Mouse (Mus musculus): ENCODE results near the gene Scp2d1.
"Not testable (repeated sequence)": the region's sequence is repeated elsewhere in the genome, so short reads cannot be mapped to it uniquely, and the experiment has no call there.

Scp2d1 gene

DNA sequence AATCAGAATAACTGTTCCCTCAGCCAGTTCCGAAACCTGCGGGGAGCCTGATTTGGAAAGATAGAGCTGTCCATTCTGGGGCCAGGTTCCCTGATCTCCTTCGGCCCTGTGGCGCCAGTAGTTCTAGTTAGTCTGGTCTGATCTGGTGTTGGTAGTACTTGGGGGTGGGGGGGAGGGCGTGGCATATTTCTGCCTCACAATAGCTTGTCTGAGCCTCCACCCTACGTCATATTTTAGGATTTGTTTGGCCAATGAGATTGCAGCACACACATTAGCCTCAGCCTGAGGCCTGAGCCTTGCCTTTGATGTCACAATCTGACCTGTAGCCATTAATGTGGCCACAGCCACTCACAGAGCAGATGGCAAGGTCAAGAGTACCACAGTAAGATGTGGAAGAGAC lies at the start of gene Scp2d1:
Gene Scp2d1 (plus strand): TSS at position 301 of the 400 bp plus-strand sequence.
- DNase-seq (ENCODE audit: low spot score in 2 of 2) = not testable (repeated sequence)

GRCm38 (mm10) chr2:144774636-144775160 lies 48.8 kb upstream of the Scp2d1 start:
- DNase-seq (ENCODE audit: low spot score in 2 of 2) = no peak

DNA sequence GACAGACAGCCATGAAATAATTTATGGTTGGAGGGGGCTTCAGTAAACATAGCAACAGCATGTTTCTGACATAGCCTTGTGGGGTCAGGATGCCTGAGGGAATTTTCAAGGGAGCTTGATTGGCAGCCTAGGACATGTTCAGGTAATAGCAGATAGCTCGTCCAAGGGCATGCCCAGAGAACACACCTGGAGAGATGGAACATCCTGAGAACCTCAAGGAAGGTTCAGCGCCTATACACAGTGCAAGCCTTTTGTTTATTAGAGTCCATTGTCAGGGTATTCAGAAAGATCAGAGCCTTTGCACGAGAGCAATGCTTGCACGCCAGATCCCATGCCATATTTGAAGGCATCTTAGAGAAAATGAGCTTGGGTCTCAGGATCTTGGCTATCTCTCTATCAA lies 47.8 kb upstream of the Scp2d1 start:
- no peak for DNase-seq (ENCODE audit: low spot score in 2 of 2)

DNA sequence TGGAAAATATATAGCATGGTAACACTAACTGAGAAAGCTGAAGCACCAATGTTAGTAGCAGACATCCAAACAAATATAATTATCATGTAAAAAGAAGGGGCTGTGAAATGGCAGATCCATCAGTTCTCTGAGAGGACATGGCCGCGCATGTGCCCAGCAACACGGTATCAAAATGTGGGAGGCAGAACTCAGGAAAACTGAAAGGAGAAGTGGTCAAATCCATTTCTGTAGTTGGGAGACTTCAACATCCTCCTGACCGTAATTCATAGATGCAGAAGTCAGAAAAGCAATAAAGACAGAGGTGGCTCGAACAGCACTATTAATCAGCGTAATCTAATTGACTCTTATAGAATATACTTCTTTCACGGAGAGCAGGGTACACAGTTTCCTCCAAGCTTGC lies 44.2 kb upstream of the Scp2d1 start:
- DNase-seq (ENCODE audit: low spot score in 2 of 2) = no peak

GRCm38 (mm10) chr2:144780731-144781130 lies 42.7 kb upstream of the Scp2d1 start:
- no peak for DNase-seq (ENCODE audit: low spot score in 2 of 2)

DNA sequence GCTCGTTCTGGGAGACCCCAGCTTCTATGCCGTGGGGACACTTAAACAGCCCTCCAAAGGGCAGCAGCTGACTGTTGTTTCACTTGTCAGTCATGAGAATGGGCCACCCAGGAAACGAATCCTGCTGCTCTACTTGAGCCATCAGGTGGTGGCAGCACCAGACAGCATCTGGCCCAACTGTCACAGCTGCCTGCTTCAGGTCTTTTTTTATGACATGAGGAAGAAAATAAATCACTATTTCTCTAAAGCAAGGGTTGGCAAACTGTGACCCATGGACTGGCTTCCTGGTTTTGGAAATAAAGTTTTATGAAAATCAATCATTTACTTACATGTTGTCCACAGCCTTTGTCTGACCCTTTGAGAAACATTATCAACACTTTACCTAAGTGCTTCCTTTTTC lies 41.6 kb upstream of the Scp2d1 start:
- no peak for DNase-seq (ENCODE audit: low spot score in 2 of 2)

DNA sequence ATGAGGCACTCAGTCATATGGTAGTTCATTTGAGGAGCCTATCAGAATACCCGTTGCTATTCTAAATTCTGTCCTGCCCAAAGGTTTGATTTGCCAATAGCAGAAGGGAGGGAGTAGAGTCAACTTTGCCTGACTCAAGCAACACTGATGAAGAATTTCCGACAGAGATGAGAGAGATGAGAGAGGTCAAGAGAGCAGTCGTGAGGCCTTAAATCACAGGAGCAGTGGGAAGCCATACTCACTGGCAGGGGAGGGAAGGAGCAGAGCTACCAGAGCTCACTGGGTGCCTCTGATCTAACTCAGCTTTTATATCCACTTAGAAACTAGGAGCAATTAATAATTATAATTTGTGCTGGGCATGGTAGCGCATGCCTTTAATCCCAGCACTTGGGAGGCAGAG lies 41.0 kb upstream of the Scp2d1 start:
- DNase-seq (ENCODE audit: low spot score in 2 of 2) = no peak

DNA sequence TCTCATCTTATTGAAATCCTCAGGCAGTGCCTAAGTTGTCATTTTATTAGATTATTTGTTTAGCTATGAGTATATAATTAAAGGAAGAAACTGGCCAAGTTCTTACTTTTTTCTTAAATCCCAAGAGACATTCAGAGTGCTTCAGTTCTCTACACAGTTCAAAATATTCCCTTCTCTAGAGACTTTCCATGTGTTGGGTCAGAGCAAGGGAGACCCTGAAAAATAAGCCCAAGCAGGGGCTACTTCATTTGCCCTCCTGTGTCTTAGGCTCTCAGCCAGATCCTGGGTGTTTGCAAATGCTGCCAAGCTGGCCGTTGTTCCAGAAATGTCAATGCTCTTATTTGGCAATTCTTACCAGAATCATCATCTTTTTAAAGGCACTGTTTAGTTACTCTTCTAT lies 40.3 kb upstream of the Scp2d1 start:
- no peak for DNase-seq (ENCODE audit: low spot score in 2 of 2)

DNA sequence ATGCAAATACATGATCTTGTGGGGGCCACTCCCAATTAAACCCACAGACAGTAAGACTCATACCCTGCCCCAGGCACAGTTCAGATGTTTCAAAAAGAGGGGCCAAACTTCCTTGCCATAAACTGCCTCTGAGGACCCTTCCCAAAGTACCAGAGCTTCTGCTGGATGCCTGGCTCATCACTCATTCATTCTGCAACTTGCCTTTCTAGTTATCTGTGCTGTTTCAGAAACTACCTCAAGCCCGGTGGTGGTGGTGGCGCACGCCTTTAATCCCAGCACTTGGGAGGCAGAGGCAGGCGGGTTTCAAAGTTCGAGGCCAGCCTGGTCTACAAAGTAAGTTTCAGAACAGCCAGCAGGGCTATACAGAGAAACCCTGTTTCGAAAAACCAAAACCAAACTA lies 39.6 kb upstream of the Scp2d1 start:
- no peak for DNase-seq (ENCODE audit: low spot score in 2 of 2)

DNA sequence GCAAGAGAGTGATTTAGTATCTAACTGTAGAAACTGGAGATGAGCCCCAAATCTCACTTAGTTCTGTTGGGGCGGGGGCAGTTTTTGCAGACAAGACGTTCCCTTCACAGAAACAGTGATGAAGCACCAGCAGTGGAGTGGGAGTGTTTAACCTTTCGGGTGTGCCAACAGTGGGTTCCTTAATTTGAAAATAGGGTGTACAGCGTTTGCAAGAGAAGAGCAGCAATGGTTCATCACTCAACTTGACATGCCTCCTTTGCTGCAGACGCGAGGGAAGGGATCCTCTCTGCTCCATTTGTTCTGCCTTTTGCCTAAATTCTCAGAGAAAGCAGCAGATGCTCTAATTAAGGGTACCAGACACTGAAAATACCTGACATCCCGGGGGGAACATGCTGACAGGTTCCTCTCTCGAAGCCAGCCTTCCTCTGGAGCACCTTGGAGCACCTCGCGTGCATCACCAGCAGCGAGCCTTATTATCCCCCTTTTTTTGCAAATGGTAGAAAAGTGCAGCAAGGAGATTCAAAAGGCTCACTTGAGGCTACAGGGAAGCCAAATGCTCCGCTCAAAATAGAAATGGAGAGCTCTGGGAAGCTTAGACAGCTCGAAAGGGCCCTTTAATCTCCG lies 31.7 kb upstream of the Scp2d1 start:
- DNase-seq (ENCODE audit: low spot score in 2 of 2) = peak; percentile 51

DNA sequence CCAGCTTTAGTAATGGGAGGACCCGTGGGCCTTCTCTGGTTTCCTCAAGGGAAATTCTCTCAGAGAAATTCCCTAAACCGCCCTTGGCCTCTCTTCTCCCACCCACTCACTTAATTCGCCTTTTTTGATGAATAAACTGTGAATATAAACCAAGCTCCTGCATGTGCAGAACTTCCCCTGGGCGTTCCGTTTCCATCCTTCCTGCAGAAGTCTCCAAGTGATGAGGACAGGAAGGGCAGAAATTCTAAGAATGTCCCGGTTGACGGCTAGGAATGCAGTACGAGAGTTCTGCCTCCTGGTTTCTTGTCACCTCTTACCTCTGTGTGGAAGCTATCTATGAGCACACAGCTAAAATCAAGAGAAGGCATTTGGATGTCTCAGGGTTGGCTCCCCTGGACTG lies 25.9 kb upstream of the Scp2d1 start:
- DNase-seq (ENCODE audit: low spot score in 2 of 2) = no peak

- DNase-seq (ENCODE audit: low spot score in 2 of 2) = no peak
Measured at GRCm38 (mm10) chr2:144807766-144808754, 15.4 kb upstream of the Scp2d1 start.

GRCm38 (mm10) chr2:144828457-144828985 lies 5.1 kb downstream of the Scp2d1 start:
- no peak for DNase-seq (ENCODE audit: low spot score in 2 of 2)

- no peak for DNase-seq (ENCODE audit: low spot score in 2 of 2)
Measured at GRCm38 (mm10) chr2:144836667-144837311, 13.3 kb downstream of the Scp2d1 start.

DNA sequence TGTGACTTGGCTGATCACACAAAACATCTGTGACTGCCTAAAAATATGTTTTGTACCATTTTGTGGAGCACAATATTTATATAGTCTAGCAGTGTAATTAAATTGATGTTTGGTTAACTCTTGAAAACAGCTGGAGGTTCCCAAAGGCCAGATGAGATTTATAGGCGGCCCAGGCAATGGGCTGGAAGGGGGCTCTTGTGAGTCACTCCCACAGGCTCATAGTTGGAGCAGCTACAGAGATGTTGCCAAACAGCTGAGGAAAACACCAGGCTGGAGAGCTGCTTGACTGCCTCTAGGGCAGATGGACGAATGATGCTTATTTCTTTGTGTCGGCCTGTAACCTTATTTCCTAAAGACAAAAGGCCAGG lies 13.8 kb downstream of the Scp2d1 start:
- no peak for DNase-seq (ENCODE audit: low spot score in 2 of 2)

- no peak for DNase-seq (ENCODE audit: low spot score in 2 of 2)
Measured at GRCm38 (mm10) chr2:144868827-144869226, 45.4 kb downstream of the Scp2d1 start.
